Mouse (Mus musculus) midbrain, postnatal 0 days (tissue): ENCODE measurements around the gene Cpeb3. TPM values are rescaled to one million over a fixed set of nuclear protein-coding genes. Genes with fewer than 3 reads are reported as not detected.
A peak's percentile ranks its signal among the peaks of the same experiment; 100 is the strongest.
"Not testable (repeated sequence)": the region's sequence is repeated elsewhere in the genome, so short reads cannot be mapped to it uniquely, and the experiment has no call there.

Source experiments
- ATAC-seq: fragments of 200-750 bp; cut with Nextera tagmentation; 2 replicates; pipeline ENCODE4 v1.8.0; 2017; ENCODE audit warnings: moderate number of reproducible peaks, mild to moderate bottlenecking, moderate TSS enrichment, moderate library complexity; ENCODE audit not compliant: low FRiP score
- DNase-seq: peaks from one replicate; pipeline ENCODE4 v3.0.0-alpha.2; 2015; ENCODE audit warnings: low spot score
- H3K27ac ChIP-seq: fragments of 300-500 bp; sonication (generic); 2 replicates; pipeline ENCODE4 v1.5.1; 2014; ENCODE audit warnings: low read depth, mild to moderate bottlenecking, low read length, mixed read lengths
- H3K27me3 ChIP-seq: fragments of 300-500 bp; sonication (generic); 2 replicates; pipeline ENCODE4 v1.6.1; 2014; ENCODE audit warnings: low read length, control low read depth, mixed read lengths; ENCODE audit not compliant: insufficient read depth
- H3K36me3 ChIP-seq: fragments of 300-500 bp; sonication (generic); 2 replicates; pipeline ENCODE4 v1.6.1; 2014; ENCODE audit warnings: low read length, control low read depth, mixed read lengths; ENCODE audit not compliant: insufficient read depth
- H3K4me1 ChIP-seq: fragments of 300-500 bp; sonication (generic); 2 replicates; pipeline ENCODE4 v1.6.1; 2014; ENCODE audit warnings: mild to moderate bottlenecking, control low read depth, antibody characterized with exemption, low read length, mixed read lengths; ENCODE audit not compliant: insufficient read depth
- H3K4me2 ChIP-seq: fragments of 300-500 bp; sonication (generic); 2 replicates; pipeline ENCODE4 v1.6.1; 2014; ENCODE audit warnings: low read depth, mild to moderate bottlenecking, low read length, mixed read lengths; ENCODE audit not compliant: poor library complexity, severe bottlenecking
- H3K4me3 ChIP-seq: fragments of 300-500 bp; sonication (generic); 2 replicates; pipeline ENCODE4 v1.5.1; 2014; ENCODE audit warnings: low read depth, mild to moderate bottlenecking, low read length, moderate library complexity
- H3K9ac ChIP-seq: fragments of 300-500 bp; sonication (generic); replicated peaks from 2 replicates; pipeline ENCODE4 v1.6.1; 2014; ENCODE audit warnings: mild to moderate bottlenecking, low read length, moderate library complexity, mixed read lengths; ENCODE audit not compliant: poor library complexity, severe bottlenecking
- H3K9me3 ChIP-seq: fragments of 300-500 bp; sonication (generic); 2 replicates; pipeline ENCODE4 v1.6.1; 2016; ENCODE audit warnings: low read length, control low read depth
- CTCF ChIP-seq: IDR thresholded peaks from 2 replicates; pipeline ENCODE4 v1.5.1; 2016; ENCODE audit warnings: antibody characterized with exemption, mild to moderate bottlenecking
- WGBS: fragments of 180-500 bp; shearing (Covaris S2); extraction: QIAGEN DNeasy Blood & Tissue Kit; methylation state at CpG from one replicate; pipeline ENCODE4 v1.1.7; 2014; 5-methylcytosine and 5-hydroxymethylcytosine counted together
- polyA plus RNA-seq: library from polyadenylated mRNA; unstranded; fragments of >200 nt; fragmentation: Nextera tagmentation; extraction: Ambion mirVana; gene quantifications from 2 replicates; pipeline ENCODE4 v1.2.1, GENCODE M21; 2015
- total RNA-seq: library from RNA; depleted of rRNA; stranded (reverse); fragments of >200 nt; gene quantifications from 2 replicates; pipeline ENCODE4 v1.2.3, GENCODE M21; 2014

The Cpeb3 gene
- total and polyA plus RNA-seq, 2 experiments from 2014 or later: 11.2 to 35.4 TPM

DNA sequence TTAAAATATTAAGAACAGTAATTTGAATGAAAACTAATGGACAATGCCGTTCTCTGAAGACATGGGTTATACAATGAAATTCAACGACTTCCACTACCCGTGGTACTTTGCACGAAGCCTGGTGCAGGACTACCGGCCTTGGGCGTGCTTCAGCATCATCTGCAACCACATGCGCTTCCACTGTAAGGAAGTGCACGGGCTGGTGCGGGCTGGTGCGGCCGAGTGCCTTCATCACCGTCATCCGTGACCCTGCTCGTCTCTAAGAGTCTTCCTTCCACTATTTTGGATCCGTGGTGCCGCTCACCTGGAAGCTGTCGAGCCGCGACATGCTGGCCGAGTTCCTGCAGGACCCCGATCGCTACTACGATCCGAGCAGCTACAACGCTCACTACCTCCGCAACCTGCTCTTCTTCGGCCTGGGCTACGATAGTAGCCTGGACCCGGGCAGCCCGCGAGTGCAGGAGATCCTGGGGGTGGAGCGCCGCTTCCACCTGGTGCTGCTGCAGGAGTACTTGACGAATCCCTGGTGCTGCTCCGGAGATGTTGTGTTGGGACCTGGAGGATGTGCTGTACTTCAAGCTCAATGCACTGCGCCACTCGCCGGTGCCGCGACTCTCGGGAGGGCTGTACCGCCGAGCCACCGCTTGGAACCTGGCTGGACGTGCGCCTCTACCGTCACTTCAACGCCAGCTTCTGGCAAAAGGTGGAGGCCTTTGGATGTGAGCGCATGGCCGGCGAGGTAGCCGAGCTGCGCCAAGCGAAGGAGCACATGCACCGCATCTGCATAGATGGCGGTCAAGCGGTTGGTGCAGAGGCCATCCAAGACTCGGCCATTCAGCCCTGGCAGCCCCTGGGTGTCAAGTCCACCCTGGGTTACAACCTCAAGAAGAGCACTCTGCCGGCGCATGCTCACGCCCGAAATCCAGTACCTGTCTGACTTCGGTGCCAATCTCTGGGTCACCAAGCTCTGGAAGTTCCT lies 25.4 kb upstream of the Cpeb3 start:
- H3K27me3 ChIP-seq: no peaks in the 10 kb centered on the region
- WGBS: 4% methylated on average over 63 of the region's 63 CpGs
- peak overlapping the region; percentile 32; the same call in 1 of the 2 replicates for H3K27ac ChIP-seq
- peak overlapping the region; percentile 45 for H3K4me3 ChIP-seq
- H3K4me2 ChIP-seq: peak overlapping the region; percentile 73
- no peaks in the 10 kb centered on the region for H3K4me1 ChIP-seq
- peak; percentile 69 for ATAC-seq
- H3K36me3 ChIP-seq: no peaks in the 10 kb centered on the region
- peak; percentile 25 for DNase-seq
- no peaks in the 10 kb centered on the region for H3K9me3 ChIP-seq
- peak; percentile 36 for TF ChIP-seq CTCF
- H3K9ac ChIP-seq: peak overlapping the region; percentile 29

GRCm38 (mm10) chr19:37232598-37232997 lies 24.2 kb upstream of the Cpeb3 start:
- 80% methylated on average over 9 of the region's 9 CpGs for WGBS
- H3K27ac ChIP-seq, DNase-seq, H3K9ac ChIP-seq, H3K27me3 ChIP-seq, H3K9me3 ChIP-seq, H3K4me1 ChIP-seq, H3K36me3 ChIP-seq, H3K4me3 ChIP-seq, ATAC-seq, H3K4me2 ChIP-seq: not testable (repeated sequence)

DNA sequence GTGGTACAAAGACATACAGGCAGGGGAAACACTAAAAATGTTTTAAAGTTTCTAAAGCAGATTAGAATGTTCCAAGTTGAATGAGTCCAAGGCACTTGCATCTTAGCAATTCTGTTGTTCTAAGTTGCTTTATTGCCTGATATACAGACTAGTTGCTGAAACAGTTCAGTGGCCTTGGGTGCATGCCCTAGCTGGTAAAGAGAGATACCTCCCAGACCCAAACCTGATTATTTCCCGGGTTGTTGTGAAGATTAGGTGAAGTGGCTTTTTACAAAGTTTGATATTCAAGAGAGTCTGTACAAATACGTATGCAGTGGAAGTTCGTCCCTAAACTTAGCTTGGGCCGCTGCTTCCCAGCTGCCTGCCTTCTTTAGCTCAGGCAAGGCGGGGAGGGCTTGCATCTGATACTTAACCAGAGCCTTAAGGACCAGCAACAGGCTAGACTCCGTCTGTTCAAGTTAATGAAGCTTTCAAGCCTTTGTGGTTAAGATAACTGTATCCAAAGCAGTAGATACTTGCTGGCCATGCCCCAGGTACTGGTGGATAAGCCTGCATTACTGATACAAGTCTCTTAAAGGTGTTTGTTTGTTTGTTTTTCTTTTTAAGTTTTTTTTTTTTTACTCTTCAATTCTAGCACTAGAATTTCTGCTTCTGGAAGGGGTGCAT lies 16.9 kb upstream of the Cpeb3 start:
- TF ChIP-seq CTCF: no peak

DNA sequence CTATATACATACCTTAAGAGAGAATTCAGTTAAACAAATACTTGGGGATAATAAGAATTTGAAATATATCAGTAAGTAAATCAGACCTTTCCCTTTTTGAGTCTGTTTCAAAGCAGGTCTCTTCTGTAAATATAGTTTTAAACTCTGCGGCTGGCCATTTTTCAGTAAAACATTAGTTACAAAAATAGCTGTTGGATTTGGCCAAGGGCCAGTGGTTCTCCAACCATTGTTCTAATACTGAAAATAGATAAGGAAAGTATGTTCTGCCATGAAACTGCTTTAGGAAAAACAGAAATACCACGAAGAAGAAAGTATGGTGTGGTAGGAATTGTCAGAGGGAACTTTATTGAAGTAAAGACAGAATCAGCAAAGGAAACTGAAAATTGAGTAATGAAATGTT lies 6.3 kb upstream of the Cpeb3 start:
- no peak for ATAC-seq
- 81% methylated on average over 2 of the region's 2 CpGs for WGBS
- Histone ChIP-seq H3K4me1 (no peaks in the 10 kb centered on the region), H3K4me2 (no peak overlapping the region), H3K36me3 (peaks cover 17% of the 10 kb centered on the region), H3K9ac (no peak overlapping the region), H3K9me3 (no peaks in the 10 kb centered on the region), H3K27ac (no peak overlapping the region), H3K27me3 (no peaks in the 10 kb centered on the region), H3K4me3 (no peak overlapping the region)
- TF ChIP-seq CTCF: no peak
- no peak for DNase-seq

More for the DNA sequence above, 16.9 kb upstream of the Cpeb3 start:
- Histone ChIP-seq H3K4me3 (no peak overlapping the region), H3K4me1 (no peaks in the 10 kb centered on the region), H3K36me3 (peaks cover 9% of the 10 kb centered on the region), H3K27me3 (no peaks in the 10 kb centered on the region), H3K27ac (no peak overlapping the region), H3K4me2 (no peak overlapping the region), H3K9me3 (no peaks in the 10 kb centered on the region), H3K9ac (no peak overlapping the region)
- ATAC-seq: no peak
- 83% methylated on average over 6 of the region's 6 CpGs for WGBS
- DNase-seq: no peak

DNA sequence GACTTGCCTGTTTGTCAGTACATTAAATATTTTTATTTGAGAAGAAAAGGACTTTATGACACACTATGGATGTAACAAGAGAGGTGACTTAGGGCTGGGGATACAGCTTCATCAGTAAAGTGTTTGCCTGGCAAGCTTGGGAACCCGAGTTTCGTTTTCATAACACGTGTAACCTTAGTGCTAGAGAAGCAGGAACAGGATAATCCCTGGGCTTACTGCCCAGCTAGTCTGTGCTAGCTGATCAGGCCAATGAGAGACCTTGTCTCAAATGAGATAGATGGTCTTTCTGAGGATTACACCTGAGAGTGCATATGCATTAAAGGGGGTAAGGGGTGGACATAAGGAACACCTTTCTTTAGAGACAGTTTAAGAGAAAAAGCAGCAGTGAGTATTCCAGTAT lies 3.0 kb upstream of the Cpeb3 start:
- WGBS: 96% methylated on average over 3 of the region's 3 CpGs
- no peak for ATAC-seq
- no peak for TF ChIP-seq CTCF
- Histone ChIP-seq H3K9ac (no peak overlapping the region), H3K4me2 (no peak overlapping the region), H3K9me3 (no peaks in the 10 kb centered on the region), H3K27me3 (no peaks in the 10 kb centered on the region), H3K4me1 (no peaks in the 10 kb centered on the region), H3K4me3 (no peak overlapping the region), H3K27ac (no peak overlapping the region), H3K36me3 (no peaks in the 10 kb centered on the region)
- no peak for DNase-seq

DNA sequence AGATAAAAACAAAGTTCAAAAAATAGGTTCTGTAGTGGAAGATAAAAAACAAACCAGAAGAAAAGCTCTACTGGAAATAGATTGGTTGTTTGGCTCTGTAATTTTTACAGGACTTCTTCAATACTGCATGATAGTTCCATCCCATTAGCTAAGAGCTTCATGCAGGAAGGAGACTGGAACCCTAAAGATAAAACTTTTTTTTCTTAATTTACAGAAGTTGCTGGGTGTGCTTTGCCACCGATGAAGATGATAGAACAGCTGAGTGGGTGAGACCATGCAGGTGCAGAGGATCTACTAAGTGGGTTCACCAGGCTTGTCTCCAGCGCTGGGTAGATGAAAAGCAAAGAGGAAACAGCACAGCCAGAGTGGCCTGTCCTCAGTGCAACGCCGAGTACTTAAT lies 2.1 kb upstream of the Cpeb3 start:
- 92% methylated on average over 4 of the region's 4 CpGs for WGBS
- ATAC-seq (no peak), DNase-seq (no peak)
- no peaks in the 10 kb centered on the region for H3K27me3 ChIP-seq
- no peaks in the 10 kb centered on the region for H3K9me3 ChIP-seq
- H3K9ac ChIP-seq: no peak overlapping the region
- H3K4me2 ChIP-seq: no peak overlapping the region
- TF ChIP-seq CTCF: no peak
- H3K36me3 ChIP-seq: no peaks in the 10 kb centered on the region
- no peaks in the 10 kb centered on the region for H3K4me1 ChIP-seq
- no peak overlapping the region for H3K27ac ChIP-seq
- H3K4me3 ChIP-seq: no peak overlapping the region
